ENCODE assay signal across 19 mouse cellular contexts in genomic region chr9:106043921-106044503, GRCm38 (mm10). TPM values are rescaled to one million over a fixed set of nuclear protein-coding genes. Genes with fewer than 3 reads are reported as not detected.
DNase-seq lines count a peak whose midpoint lies in the region; ATAC-seq and TF ChIP-seq lines count a peak whose summit lies in the region.
"Had no signal": no experiment of that assay in that cellular context is flagged by ENCODE, and none has a peak within 500 bp of the region (broad histone marks: within the 10 kb centered on the region; RNA-seq: fewer than 3 reads in every experiment).

No protein-coding gene starts in this region.

- no peaks in the 10 kb centered on the region for H3K36me3 ChIP-seq in hindbrain, postnatal 0 days (ENCODE audit: insufficient read depth, low read length)
- no peaks in the 10 kb centered on the region for H3K36me3 ChIP-seq in hindbrain, embryonic 12.5 days
- H3K36me3 ChIP-seq: neural tube, embryonic 13.5 days had no signal

- no peak overlapping the region for H3K4me3 ChIP-seq in hindbrain, postnatal 0 days (ENCODE audit: low read length)
- no peak overlapping the region for H3K4me3 ChIP-seq in hindbrain, embryonic 12.5 days
- H3K4me3 ChIP-seq: neural tube, embryonic 13.5 days had no signal

- H3K9ac ChIP-seq in hindbrain, postnatal 0 days (replicated peaks; ENCODE audit: low read length) = no peak overlapping the region
- H3K9ac ChIP-seq in hindbrain, embryonic 12.5 days = no peak overlapping the region
- H3K9ac ChIP-seq: hindbrain, embryonic 14.5 days; liver, postnatal 0 days; neural tube, embryonic 13.5 days had no signal

- H3K4me1 ChIP-seq in hindbrain, postnatal 0 days (ENCODE audit: insufficient read depth, low read length) = no peaks in the 10 kb centered on the region
- no peaks in the 10 kb centered on the region for H3K4me1 ChIP-seq in hindbrain, embryonic 12.5 days
- H3K4me1 ChIP-seq: neural tube, embryonic 13.5 days had no signal

- H3K4me2 ChIP-seq in hindbrain, postnatal 0 days (ENCODE audit: low read depth, low read length) = no peak overlapping the region
- H3K4me2 ChIP-seq in hindbrain, embryonic 12.5 days (replicated peaks) = no peak overlapping the region
- H3K4me2 ChIP-seq: hindbrain, embryonic 14.5 days; neural tube, embryonic 13.5 days had no signal

- no peak for TF ChIP-seq CTCF in hindbrain, postnatal 0 days (IDR thresholded peaks at IDR 0.05; ENCODE audit: low read depth)

- 44% methylated on average over 9 of the region's 9 CpGs for WGBS in hindbrain, postnatal 0 days
- WGBS in hindbrain, embryonic 12.5 days = 70% methylated on average over 9 of the region's 9 CpGs

- H3K27me3 ChIP-seq in hindbrain, postnatal 0 days (ENCODE audit: insufficient read depth, low read length) = no peaks in the 10 kb centered on the region
- H3K27me3 ChIP-seq in hindbrain, embryonic 12.5 days = no peaks in the 10 kb centered on the region
- H3K27me3 ChIP-seq: neural tube, embryonic 13.5 days had no signal

- peak; percentile 17 for DNase-seq in hindbrain, postnatal 0 days (ENCODE audit: low spot score)
- peak; percentile 16 for DNase-seq in retina, postnatal 1 day
- no peak for DNase-seq in retina, embryonic 14.5 days (ENCODE audit: low spot score)
- peak; percentile 24 for DNase-seq in mesoderm, embryonic 11.5 days (ENCODE audit: low read depth, low spot score)
- no peak for DNase-seq in urinary bladder, postnatal 14 days (ENCODE audit: low spot score)
- no peak for DNase-seq in cerebellum, adult 9-11 months
- DNase-seq: cerebellum, postnatal 14 days; gastrocnemius, postnatal 10 days; heart, adult 18-20 months; kidney, adult 11 months; liver; liver, postnatal 0 days; lung, postnatal 36 days; thymus, adult 18-20 months had no signal

- ATAC-seq in hindbrain, postnatal 0 days = no peak
- no peak for ATAC-seq in hindbrain, embryonic 12.5 days (ENCODE audit: low FRiP score)
- ATAC-seq: liver, postnatal 0 days had no signal

- H3K9me3 ChIP-seq in hindbrain, postnatal 0 days (ENCODE audit: low read length) = no peaks in the 10 kb centered on the region
- no peaks in the 10 kb centered on the region for H3K9me3 ChIP-seq in hindbrain, embryonic 12.5 days (replicated peaks)
- H3K9me3 ChIP-seq: neural tube, embryonic 13.5 days had no signal

- H3K27ac ChIP-seq in hindbrain, postnatal 0 days = no peak overlapping the region
- H3K27ac ChIP-seq in hindbrain, embryonic 12.5 days = no peak overlapping the region
- H3K27ac ChIP-seq: hindbrain, embryonic 14.5 days; neural tube, embryonic 13.5 days had no signal

RNA-seq across cellular contexts. Expression of gene Col6a4, which starts 52.6 kb away (rescaled TPM):
- total RNA-seq in hindbrain, postnatal 0 days (2014; rRNA removed) = 0.54 and 1.3 TPM in 2 replicates
- 0.73 and 1.0 TPM in 2 replicates for polyA plus RNA-seq in hindbrain, postnatal 0 days (2015; fragmentation: Nextera tagmentation; extraction: Ambion mirVana)
- 0.07 and 0.37 TPM in 2 replicates for polyA plus RNA-seq in hindbrain, embryonic 12.5 days (2016; fragmentation: Nextera tagmentation; extraction: Ambion mirVana)
- total RNA-seq: monocyte, adult 5-6 weeks had no signal
- polyA plus RNA-seq: embryonic facial prominence, embryonic 11.5 days; liver, postnatal 0 days had no signal

Comparison
In these comparisons a context has a peak if more than half of its experiments do, and no peak if none do; other contexts are left out.
1. DNase-seq: peak in hindbrain, postnatal 0 days (single experiment), retina, postnatal 1 day (single experiment) and mesoderm, embryonic 11.5 days (single experiment); none in retina, embryonic 14.5 days (single experiment), urinary bladder, postnatal 14 days (single experiment) and cerebellum, adult 9-11 months (single experiment).